Mouse (Mus musculus) intestine, embryonic 14.5 days (tissue): ENCODE measurements around the gene Rps4x. TPM values are rescaled to one million over a fixed set of nuclear protein-coding genes. Genes with fewer than 3 reads are reported as not detected.
"Not testable (repeated sequence)": the region's sequence is repeated elsewhere in the genome, so short reads cannot be mapped to it uniquely, and the experiment has no call there.

ENCODE experiments used
- ATAC-seq: fragments of 200-750 bp; cut with Nextera tagmentation; replicated peaks from 2 replicates; pipeline ENCODE4 v1.8.0; 2017; ENCODE audit warnings: low read depth, moderate number of reproducible peaks, moderate TSS enrichment, moderate library complexity; ENCODE audit not compliant: low FRiP score, low TSS enrichment
- DNase-seq: peaks from one replicate; pipeline ENCODE4 v3.0.0-alpha.2; 2018; ENCODE audit warnings: low spot score
- H3K27ac ChIP-seq: fragments of 300-500 bp; sonication (generic); 2 replicates; pipeline ENCODE4 v1.5.1; 2014; ENCODE audit warnings: low read depth, mild to moderate bottlenecking, control low read depth
- H3K27me3 ChIP-seq: fragments of 300-500 bp; sonication (generic); replicated peaks from 2 replicates; pipeline ENCODE4 v1.6.1; 2014; ENCODE audit warnings: low read length, control low read depth; ENCODE audit not compliant: control insufficient read depth, insufficient read depth
- H3K36me3 ChIP-seq: fragments of 300-500 bp; sonication (generic); 2 replicates; pipeline ENCODE4 v1.6.1; 2014; ENCODE audit warnings: low read length, control low read depth; ENCODE audit not compliant: control insufficient read depth, insufficient read depth
- H3K4me1 ChIP-seq: fragments of 300-500 bp; sonication (generic); replicated peaks from 2 replicates; pipeline ENCODE4 v1.6.1; 2014; ENCODE audit warnings: low read length, control low read depth, mixed read lengths; ENCODE audit not compliant: control insufficient read depth, insufficient read depth
- H3K4me2 ChIP-seq: fragments of 300-500 bp; sonication (generic); 2 replicates; pipeline ENCODE4 v1.6.1; 2014; ENCODE audit warnings: low read length
- H3K4me3 ChIP-seq: fragments of 300-500 bp; sonication (generic); 2 replicates; pipeline ENCODE4 v1.5.1; 2014; ENCODE audit warnings: low read depth, low read length, control low read depth, mixed read lengths
- H3K9ac ChIP-seq: fragments of 300-500 bp; sonication (generic); 2 replicates; pipeline ENCODE4 v1.6.1; 2014; ENCODE audit warnings: mild to moderate bottlenecking, low read length
- H3K9me3 ChIP-seq: fragments of 300-500 bp; sonication (generic); 2 replicates; pipeline ENCODE4 v1.6.1; 2016; ENCODE audit warnings: low read length, control low read depth; ENCODE audit not compliant: control insufficient read depth
- WGBS: fragments of 180-500 bp; shearing (Covaris S2); extraction: QIAGEN DNeasy Blood & Tissue Kit; methylation state at CpG from one replicate; pipeline ENCODE4 v1.1.7; 2014; 5-methylcytosine and 5-hydroxymethylcytosine counted together
- polyA plus RNA-seq: library from polyadenylated mRNA; unstranded; fragments of >200 nt; fragmentation: Nextera tagmentation; extraction: Ambion mirVana; gene quantifications from 2 replicates; pipeline ENCODE4 v1.2.1, GENCODE M21; 2014

Gene Rps4x
- 1,024 and 1,040 TPM in 2 replicates for polyA plus RNA-seq

DNA sequence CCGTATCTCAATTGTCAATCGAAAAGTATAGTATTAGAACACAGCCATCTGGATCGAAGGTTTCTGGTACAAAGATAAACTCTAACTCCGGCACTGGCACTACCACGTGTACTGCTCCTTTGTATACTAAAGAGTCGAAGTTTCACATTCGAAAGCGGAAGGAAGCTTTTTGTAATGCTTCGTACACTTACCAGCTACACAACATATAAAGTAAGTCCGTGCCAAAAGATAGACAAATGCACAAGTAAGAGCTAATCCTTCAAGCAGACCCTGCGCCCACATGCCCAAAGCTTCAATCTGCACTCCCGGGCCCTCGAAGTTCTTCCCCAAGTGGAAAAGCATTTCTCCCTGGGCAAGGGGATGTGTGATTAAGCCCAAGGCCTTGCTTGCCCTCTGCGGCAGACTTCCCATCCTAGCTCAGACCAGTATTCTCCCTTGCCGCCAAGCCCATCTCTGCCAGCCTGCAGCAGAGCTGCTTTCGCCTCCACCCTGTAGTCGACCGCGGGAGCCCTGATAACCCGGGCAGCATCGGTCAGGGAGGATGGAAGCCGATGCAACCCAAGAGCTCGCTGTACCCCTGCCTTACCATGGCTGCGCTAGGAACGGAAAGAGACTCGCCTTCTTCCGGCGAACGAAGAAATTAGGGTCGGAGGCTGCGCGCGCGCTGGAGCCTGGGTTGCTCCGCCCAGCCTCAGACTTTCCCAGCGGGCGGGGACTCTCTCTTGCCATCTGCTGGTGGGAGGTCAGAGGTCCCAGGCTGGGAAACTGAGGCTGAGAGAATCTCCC lies at the start of gene Rps4x:
Rps4x (minus strand) TSS at position 683 of the 786 bp plus-strand sequence.
- H3K36me3 ChIP-seq = peaks cover 24% of the 10 kb centered on the region
- H3K4me2 ChIP-seq = peak within 1 kb of the TSS; percentile 67
- H3K27me3 ChIP-seq = no peaks in the 10 kb centered on the region
- H3K9ac ChIP-seq = peak within 1 kb of the TSS; percentile 85
- 11% methylated on average over 37 of the region's 37 CpGs for WGBS
- H3K9me3 ChIP-seq = no peaks in the 10 kb centered on the region
- ATAC-seq (peak; percentile 85), DNase-seq (peak; percentile 89)
- H3K4me3 ChIP-seq = peak within 1 kb of the TSS; percentile 68
- H3K4me1 ChIP-seq = no peaks in the 10 kb centered on the region
- H3K27ac ChIP-seq = peak within 1 kb of the TSS; percentile 80

DNA sequence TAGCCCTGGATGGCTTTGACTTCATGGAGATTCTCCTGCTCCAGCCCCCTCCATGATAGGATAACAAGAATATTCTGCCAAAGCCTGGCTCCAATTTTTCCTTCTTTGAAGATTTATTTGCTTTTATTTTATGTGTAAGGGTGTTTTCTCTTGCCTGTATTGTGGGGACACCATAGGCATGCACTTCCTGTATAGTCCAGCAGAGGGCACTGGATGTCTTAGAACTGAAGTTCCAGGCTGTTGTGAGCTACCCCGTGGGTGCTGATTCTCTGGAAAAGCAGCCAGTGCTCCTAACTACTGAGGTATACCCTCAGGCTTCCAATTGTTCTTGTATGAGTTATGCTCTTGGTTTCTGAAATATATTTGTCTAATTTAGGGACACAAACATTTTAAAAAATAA lies 29.9 kb upstream of the Rps4x start:
- no peaks in the 10 kb centered on the region for H3K36me3 ChIP-seq
- H3K9ac ChIP-seq = no peak overlapping the region
- no peaks in the 10 kb centered on the region for H3K9me3 ChIP-seq
- no peak overlapping the region for H3K27ac ChIP-seq
- ATAC-seq (no peak), DNase-seq (no peak)
- no peaks in the 10 kb centered on the region for H3K4me1 ChIP-seq
- no peak overlapping the region for H3K4me3 ChIP-seq
- H3K4me2 ChIP-seq = no peak overlapping the region
- H3K27me3 ChIP-seq = no peaks in the 10 kb centered on the region
- 23% methylated on average over 1 of the region's 1 CpGs for WGBS

DNA sequence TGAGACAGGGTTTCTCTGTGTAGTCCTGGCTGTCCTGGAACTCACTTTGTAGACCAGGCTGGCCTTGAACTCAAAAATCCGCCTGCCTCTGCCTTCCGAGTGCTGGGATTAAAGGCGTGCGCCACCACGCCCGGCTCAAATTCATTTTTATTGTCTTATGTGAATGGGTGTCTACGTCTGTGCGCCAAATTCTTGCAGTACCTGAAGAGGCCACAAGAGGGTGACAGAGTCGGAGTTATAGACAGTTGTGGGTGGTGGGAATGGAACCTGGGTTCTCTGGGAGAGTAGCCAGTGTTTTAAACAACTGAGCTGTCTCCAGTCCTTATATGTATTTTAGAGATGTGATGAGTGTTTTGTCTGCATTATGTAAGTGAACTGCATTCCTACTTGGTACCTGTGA lies 26.2 kb upstream of the Rps4x start:
- DNase-seq = peak; percentile 60
- ATAC-seq, H3K36me3 ChIP-seq, H3K4me3 ChIP-seq, H3K4me1 ChIP-seq, H3K9me3 ChIP-seq, H3K27ac ChIP-seq, H3K27me3 ChIP-seq, H3K4me2 ChIP-seq, H3K9ac ChIP-seq: not testable (repeated sequence)
- 39% methylated on average over 9 of the region's 9 CpGs for WGBS

DNA sequence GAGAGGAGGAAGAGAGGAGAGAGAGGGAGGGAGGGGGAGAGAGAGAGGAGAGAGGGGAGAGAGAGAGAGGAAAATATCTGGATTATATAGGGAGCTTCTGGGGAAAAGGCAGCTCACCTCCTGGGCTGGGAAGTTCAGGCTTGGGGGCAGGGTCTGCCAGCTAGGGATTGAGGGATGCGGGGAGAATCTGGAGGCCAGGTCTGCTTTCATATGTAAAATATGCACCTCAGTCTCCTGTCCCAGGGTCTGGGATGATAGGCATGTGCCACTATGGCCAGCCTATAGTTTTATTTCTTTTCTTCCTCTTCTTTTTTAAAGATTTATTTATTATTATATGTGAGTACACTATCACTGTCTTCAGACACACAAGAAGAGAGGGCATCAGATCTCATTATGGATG lies 1.6 kb upstream of the Rps4x start:
- peaks cover 10% of the 10 kb centered on the region for H3K36me3 ChIP-seq
- ATAC-seq = no peak
- no peaks in the 10 kb centered on the region for H3K9me3 ChIP-seq
- no peaks in the 10 kb centered on the region for H3K27me3 ChIP-seq
- DNase-seq = no peak
- WGBS = 38% methylated on average over 1 of the region's 1 CpGs
- no peak overlapping the region for H3K9ac ChIP-seq
- no peak overlapping the region for H3K27ac ChIP-seq
- no peak overlapping the region for H3K4me2 ChIP-seq
- H3K4me3 ChIP-seq = no peak overlapping the region
- no peaks in the 10 kb centered on the region for H3K4me1 ChIP-seq

DNA sequence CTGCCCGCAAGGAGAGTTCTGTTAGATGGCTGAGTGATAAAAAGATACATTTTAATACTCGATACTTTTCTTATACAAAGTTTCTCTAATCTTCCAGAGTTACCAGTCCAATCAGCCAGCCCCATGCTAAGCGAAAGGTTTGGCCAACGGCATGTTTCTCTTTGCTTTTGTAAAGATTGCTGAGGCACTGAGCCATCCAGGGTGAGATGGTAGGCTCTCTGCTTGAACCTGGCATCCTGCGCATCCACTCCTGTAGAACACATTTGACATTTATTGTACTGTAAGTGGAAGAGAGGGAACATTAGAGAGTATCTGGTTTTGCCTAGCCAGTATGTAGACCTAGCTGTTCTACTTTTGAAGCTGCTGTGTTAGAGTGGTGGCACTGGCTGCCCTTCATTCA lies 387 bp upstream of the Rps4x start:
- H3K4me3 ChIP-seq = no peak overlapping the region

DNA sequence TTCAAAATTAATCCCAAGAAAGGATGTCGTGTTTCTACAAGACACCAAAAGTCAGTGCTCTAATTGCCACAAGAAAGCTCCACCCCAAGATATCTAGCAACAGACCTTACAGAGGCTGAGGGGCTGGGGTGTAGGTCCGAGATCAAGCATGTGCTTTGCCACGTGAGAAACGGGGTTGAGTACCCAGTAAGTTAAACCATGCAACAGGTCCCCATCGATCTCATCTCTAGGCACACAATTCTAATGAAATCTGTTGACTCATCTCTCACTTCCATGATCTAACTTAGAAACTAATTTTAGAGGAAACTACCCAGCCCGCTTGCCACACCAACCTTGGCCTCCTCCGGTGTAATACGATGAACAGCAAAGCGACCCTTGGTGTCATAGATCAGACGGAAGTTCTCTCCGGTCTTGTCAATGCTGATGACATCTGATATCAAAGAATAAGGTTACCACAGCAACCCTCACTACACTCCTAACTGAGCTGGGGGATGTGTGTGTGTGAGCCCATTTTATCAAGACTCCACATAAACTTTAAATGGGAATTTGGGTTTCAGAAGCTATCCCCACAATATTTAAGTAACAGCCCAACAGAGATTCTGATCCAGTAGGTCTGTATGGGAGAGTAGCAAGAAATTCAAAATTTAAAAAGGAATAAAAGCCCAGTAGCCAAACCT lies 2.0 kb downstream of the Rps4x start:
- WGBS = 41% methylated on average over 11 of the region's 11 CpGs
- Histone ChIP-seq H3K27me3 (no peaks in the 10 kb centered on the region), H3K9ac (peak overlapping the region; percentile 85), H3K4me3 (peak overlapping the region; percentile 68), H3K36me3 (peaks cover 30% of the 10 kb centered on the region), H3K4me2 (peak overlapping the region; percentile 67), H3K9me3 (no peaks in the 10 kb centered on the region), H3K4me1 (no peaks in the 10 kb centered on the region), H3K27ac (no peak overlapping the region)
- no peak for ATAC-seq
- no peak for DNase-seq

More for the DNA sequence above, 387 bp upstream of the Rps4x start:
- no peaks in the 10 kb centered on the region for H3K27me3 ChIP-seq
- no peak overlapping the region for H3K9ac ChIP-seq
- H3K9me3 ChIP-seq = no peaks in the 10 kb centered on the region
- no peak for DNase-seq
- ATAC-seq = no peak; the same call in 1 of the 2 replicates
- no peak overlapping the region for H3K27ac ChIP-seq
- WGBS = 45% methylated on average over 5 of the region's 5 CpGs
- peaks cover 17% of the 10 kb centered on the region for H3K36me3 ChIP-seq
- no peaks in the 10 kb centered on the region for H3K4me1 ChIP-seq
- H3K4me2 ChIP-seq = 0 out of 2 replicates have a peak overlapping the region, but pooled peaks have one; percentile 20

DNA sequence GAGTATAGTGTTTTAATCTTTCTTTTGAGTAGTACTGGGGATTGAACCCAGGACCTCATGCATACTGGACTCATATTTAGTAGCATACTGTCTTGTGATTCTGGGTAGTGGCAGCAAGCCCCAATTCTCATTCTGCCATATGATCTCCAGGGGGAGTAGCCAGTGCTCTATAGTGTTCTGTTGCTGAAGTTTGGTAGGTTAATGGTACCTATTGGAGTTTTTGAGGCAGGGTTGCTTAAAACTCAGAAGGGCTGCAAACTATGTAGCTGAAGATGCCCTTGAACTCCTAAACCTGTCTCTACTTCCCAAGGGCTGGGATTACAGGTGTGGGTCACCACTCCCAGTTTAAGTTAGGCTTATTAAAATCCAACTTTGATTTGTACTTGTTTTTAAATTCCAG lies 6.6 kb downstream of the Rps4x start:
- DNase-seq (no peak), ATAC-seq (no peak)
- H3K9me3 ChIP-seq = no peaks in the 10 kb centered on the region
- no peak overlapping the region for H3K4me3 ChIP-seq
- peaks cover 30% of the 10 kb centered on the region for H3K36me3 ChIP-seq
- H3K4me1 ChIP-seq = no peaks in the 10 kb centered on the region
- no peak overlapping the region for H3K27ac ChIP-seq
- H3K9ac ChIP-seq = no peak overlapping the region
- no peaks in the 10 kb centered on the region for H3K27me3 ChIP-seq
- H3K4me2 ChIP-seq = no peak overlapping the region

DNA sequence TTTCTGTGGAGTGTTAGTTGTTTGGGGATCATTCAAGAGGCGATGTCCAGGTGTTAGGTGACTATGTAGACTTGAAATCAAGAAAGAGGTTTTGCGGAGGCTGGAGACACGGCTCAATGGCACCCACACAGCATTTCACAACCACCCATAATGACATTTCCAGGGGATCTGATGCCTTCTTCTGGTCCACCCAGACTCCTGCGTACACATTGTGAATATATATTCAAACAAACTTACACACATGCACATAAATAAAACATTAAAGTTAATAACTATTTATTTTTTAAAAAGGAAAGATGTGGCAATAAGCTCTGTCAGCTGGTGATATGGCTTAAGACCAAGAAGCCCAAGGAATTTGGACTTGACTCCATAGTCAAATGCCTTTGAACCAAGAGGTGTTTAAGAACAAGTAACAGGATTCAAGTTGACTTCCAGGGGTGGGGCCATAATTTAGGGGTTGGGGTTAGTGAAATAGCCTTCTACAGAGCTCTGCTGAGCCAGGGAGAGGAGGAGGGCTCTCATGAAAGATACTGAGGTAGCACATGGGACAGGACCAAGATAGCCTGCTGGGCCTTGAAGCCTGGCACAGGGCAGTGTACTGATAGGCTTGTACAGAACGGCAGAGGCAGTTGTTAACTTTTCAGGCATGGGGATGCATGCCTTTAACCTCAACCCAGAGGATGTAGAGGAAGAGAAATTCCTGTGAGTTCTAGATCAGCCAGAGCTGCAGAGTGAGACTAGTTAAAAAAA lies 13.5 kb downstream of the Rps4x start:
- no peaks in the 10 kb centered on the region for H3K4me1 ChIP-seq
- no peak overlapping the region for H3K9ac ChIP-seq
- WGBS = 86% methylated on average over 5 of the region's 5 CpGs
- DNase-seq (no peak), ATAC-seq (no peak)
- no peaks in the 10 kb centered on the region for H3K36me3 ChIP-seq
- H3K9me3 ChIP-seq = no peaks in the 10 kb centered on the region
- no peaks in the 10 kb centered on the region for H3K27me3 ChIP-seq
- H3K4me2 ChIP-seq = no peak overlapping the region
- H3K4me3 ChIP-seq = no peak overlapping the region
- H3K27ac ChIP-seq = no peak overlapping the region
